Mouse (Mus musculus) liver, adult 2 months (tissue): ENCODE measurements at regions not wholly inside any gene's neighbourhood (a gene's known extent, or its start where the extent isn't known, plus 50 kb on each side); places are given as distances from the start of the nearest gene placed in this dataset.

ENCODE experiments used
- DNase-seq: peaks from one replicate; pipeline ENCODE4 v3.0.0-alpha.2; 2011; ENCODE audit warnings: low read depth, low spot score; ENCODE audit errors: extremely low read depth
- H3K27ac ChIP-seq: fragments of 200-500 bp; replicated peaks from 2 replicates; pipeline ENCODE4 v1.5.1; 2012; ENCODE audit warnings: low read depth, mild to moderate bottlenecking, control low read depth, inconsistent platforms, low read length; ENCODE audit not compliant: insufficient read depth
- H3K27me3 ChIP-seq: fragments of 200-500 bp; 2 replicates; pipeline ENCODE4 v1.6.1; 2012; ENCODE audit warnings: mild to moderate bottlenecking, moderate library complexity, low read length, inconsistent platforms; ENCODE audit not compliant: control insufficient read depth, insufficient read depth
- H3K36me3 ChIP-seq: fragments of 200-500 bp; 2 replicates; pipeline ENCODE4 v1.6.1; 2012; ENCODE audit warnings: low read length, inconsistent platforms; ENCODE audit not compliant: control insufficient read depth, insufficient read depth
- H3K4me1 ChIP-seq: fragments of 200-500 bp; 2 replicates; pipeline ENCODE4 v1.6.1; 2011; ENCODE audit warnings: low read length; ENCODE audit not compliant: control insufficient read depth, insufficient read depth
- H3K4me3 ChIP-seq: fragments of 200-500 bp; 2 replicates; pipeline ENCODE4 v1.5.1; 2011; ENCODE audit warnings: low read depth, mild to moderate bottlenecking, control low read depth, low read length, moderate library complexity; ENCODE audit not compliant: insufficient read depth
- H3K79me2 ChIP-seq: fragments of 200-500 bp; 2 replicates; pipeline ENCODE4 v1.6.1; 2012; ENCODE audit warnings: inconsistent platforms, mild to moderate bottlenecking, low read length, moderate library complexity; ENCODE audit not compliant: control insufficient read depth, insufficient read depth
- H3K9ac ChIP-seq: fragments of 200-500 bp; 2 replicates; pipeline ENCODE4 v1.6.1; 2012; ENCODE audit warnings: low read depth, mild to moderate bottlenecking, control low read depth, inconsistent platforms, low read length
- CTCF ChIP-seq: fragments of 200-500 bp; IDR thresholded peaks from 2 replicates; pipeline ENCODE4 v1.5.1; 2011; ENCODE audit warnings: low read depth, low read length, control low read depth
- POLR2A ChIP-seq: fragments of 200-500 bp; IDR thresholded peaks from 2 replicates; pipeline ENCODE4 v1.6.1; 2011; ENCODE audit warnings: low read length, control low read depth; ENCODE audit not compliant: insufficient read depth; ENCODE audit errors: extremely low read depth
- whole genome bisulfite sequencing: fragments of 180-500 bp; shearing (Covaris S2); methylation state at CpG from one replicate; pipeline ENCODE4 v1.1.7; 2018; 5-methylcytosine and 5-hydroxymethylcytosine counted together

DNA sequence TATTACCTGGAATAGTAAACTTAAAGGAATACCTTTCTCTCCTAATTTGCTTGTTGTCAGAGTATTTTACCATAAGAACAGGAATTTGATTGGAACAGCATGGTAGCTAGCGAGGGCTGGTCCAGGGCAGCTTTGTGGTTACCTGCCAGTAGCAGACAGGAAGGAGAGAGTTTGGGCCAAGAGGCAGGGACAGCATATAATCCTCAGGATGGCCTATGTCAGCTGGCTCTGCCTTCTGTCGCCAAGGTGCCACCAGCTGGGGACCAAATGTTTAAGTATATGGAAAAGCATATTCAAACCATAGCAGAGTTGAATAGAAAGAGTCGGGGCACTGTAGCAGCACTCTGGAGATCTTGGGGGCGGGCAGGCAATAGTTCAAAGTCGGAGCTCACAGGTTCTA lies 274.8 kb upstream of the Mtpn start:
- Histone ChIP-seq H3K9ac (no peak overlapping the region), H3K27me3 (no peaks in the 10 kb centered on the region), H3K27ac (no peak overlapping the region), H3K4me3 (no peak overlapping the region), H3K4me1 (no peaks in the 10 kb centered on the region), H3K36me3 (no peaks in the 10 kb centered on the region), H3K79me2 (no peaks in the 10 kb centered on the region)
- 81% methylated on average over 5 of the region's 5 CpGs for WGBS
- no peak for DNase-seq
- no peak for TF ChIP-seq POLR2A
- TF ChIP-seq CTCF = no peak

DNA sequence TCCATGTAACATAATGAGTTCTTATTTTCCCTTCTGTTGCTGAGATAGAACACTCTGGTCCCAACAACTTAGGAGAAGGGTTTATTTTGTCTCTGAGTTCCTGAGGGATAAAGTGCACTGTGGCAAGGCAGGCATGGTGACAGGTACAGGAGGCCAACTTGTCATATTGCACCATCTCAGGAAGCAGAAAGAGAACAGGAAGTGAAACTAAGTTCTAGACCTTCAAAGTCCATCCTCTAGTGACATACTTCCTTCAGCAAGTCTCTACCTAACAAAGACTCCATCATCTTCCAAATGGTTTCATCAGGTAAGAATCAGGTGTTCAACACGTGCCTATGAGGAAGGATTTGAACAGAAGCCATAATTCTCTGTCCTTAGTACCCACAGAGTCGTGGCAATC lies 266.1 kb upstream of the Mtpn start:
- Histone ChIP-seq H3K36me3 (no peaks in the 10 kb centered on the region), H3K27ac (no peak overlapping the region), H3K4me3 (no peak overlapping the region), H3K4me1 (no peaks in the 10 kb centered on the region), H3K9ac (no peak overlapping the region), H3K79me2 (no peaks in the 10 kb centered on the region), H3K27me3 (no peaks in the 10 kb centered on the region)
- no peak for TF ChIP-seq POLR2A
- TF ChIP-seq CTCF = no peak
- DNase-seq = peak; percentile 4
- 66% methylated on average over 2 of the region's 2 CpGs for WGBS

- H3K27ac ChIP-seq = no peak overlapping the region
- no peak overlapping the region for H3K9ac ChIP-seq
- no peaks in the 10 kb centered on the region for H3K4me1 ChIP-seq
- H3K79me2 ChIP-seq = no peaks in the 10 kb centered on the region
- no peak for DNase-seq
- 86% methylated on average over 3 of the region's 3 CpGs for WGBS
- H3K36me3 ChIP-seq = no peaks in the 10 kb centered on the region
- H3K4me3 ChIP-seq = no peak overlapping the region
- no peaks in the 10 kb centered on the region for H3K27me3 ChIP-seq
- TF ChIP-seq CTCF (no peak), POLR2A (no peak)
Measured at GRCm38 (mm10) chr6:35804041-35804440, 264.4 kb upstream of the Mtpn start.

GRCm38 (mm10) chr6:35779706-35780105 lies 240.0 kb upstream of the Mtpn start:
- peak; percentile 34; the same call in 1 of the 2 replicates for TF ChIP-seq CTCF
- no peak for TF ChIP-seq POLR2A
- DNase-seq = no peak
- WGBS = 88% methylated on average over 1 of the region's 1 CpGs

GRCm38 (mm10) chr6:35770907-35771306 lies 231.2 kb upstream of the Mtpn start:
- no peak overlapping the region for H3K4me3 ChIP-seq
- no peak overlapping the region for H3K9ac ChIP-seq
- no peaks in the 10 kb centered on the region for H3K79me2 ChIP-seq
- WGBS = 82% methylated on average over 3 of the region's 3 CpGs
- H3K27ac ChIP-seq = no peak overlapping the region
- H3K27me3 ChIP-seq = no peaks in the 10 kb centered on the region
- H3K36me3 ChIP-seq = no peaks in the 10 kb centered on the region
- H3K4me1 ChIP-seq = no peaks in the 10 kb centered on the region
- DNase-seq = no peak
- TF ChIP-seq POLR2A (no peak), CTCF (no peak)

More at GRCm38 (mm10) chr6:35779706-35780105, 240.0 kb upstream of the Mtpn start:
- Histone ChIP-seq H3K27me3 (no peaks in the 10 kb centered on the region), H3K79me2 (no peaks in the 10 kb centered on the region), H3K4me3 (no peak overlapping the region), H3K36me3 (no peaks in the 10 kb centered on the region), H3K9ac (no peak overlapping the region), H3K27ac (no peak overlapping the region), H3K4me1 (no peaks in the 10 kb centered on the region)

DNA sequence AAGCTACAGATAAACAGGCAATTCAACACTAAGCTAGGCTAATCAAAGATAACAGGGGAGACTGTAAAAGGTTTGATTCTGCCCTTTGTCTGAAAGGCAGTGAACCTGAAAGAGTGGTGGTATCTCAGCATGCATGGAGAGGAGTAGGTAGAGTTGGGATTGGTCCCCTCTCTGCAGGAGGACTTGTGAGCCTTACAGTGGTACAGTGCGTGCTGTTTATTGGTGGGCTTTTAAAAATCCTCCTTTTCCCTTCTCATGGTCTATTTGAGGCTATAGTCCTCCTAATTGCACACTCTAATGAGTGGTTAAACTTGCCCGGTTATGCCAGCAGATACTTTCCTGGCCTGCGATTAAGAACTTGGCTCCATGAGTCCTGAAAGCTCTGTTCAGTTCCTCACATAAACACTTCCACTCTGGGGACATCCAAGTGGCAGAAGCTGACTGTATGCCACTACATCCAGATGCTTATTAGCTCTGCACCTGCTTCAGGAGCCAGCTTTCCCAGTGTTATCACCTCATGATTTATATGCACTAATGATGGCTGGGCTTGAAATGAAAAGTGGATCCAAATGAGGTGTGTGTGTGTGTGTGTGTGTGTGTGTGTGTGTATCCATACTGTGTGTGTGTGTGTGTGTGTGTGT lies 220.0 kb upstream of the Mtpn start:
- H3K36me3 ChIP-seq = no peaks in the 10 kb centered on the region
- no peak overlapping the region for H3K27ac ChIP-seq
- H3K9ac ChIP-seq = no peak overlapping the region
- H3K4me1 ChIP-seq = no peaks in the 10 kb centered on the region
- TF ChIP-seq POLR2A (no peak), CTCF (no peak)
- no peaks in the 10 kb centered on the region for H3K79me2 ChIP-seq
- no peaks in the 10 kb centered on the region for H3K27me3 ChIP-seq
- H3K4me3 ChIP-seq = no peak overlapping the region
- DNase-seq = no peak
- WGBS = 81% methylated on average over 3 of the region's 3 CpGs
